Mouse (Mus musculus) urinary bladder, adult 18-20 months (tissue): ENCODE measurements around the gene Glb1l.

Source experiments
- DNase-seq, 2 experiments: peaks; one replicate each; pipeline ENCODE4 v3.0.0; 2022; ENCODE audit warnings: low spot score in 2 of 2, mixed read lengths in 2 of 2

The Glb1l gene

GRCm38 (mm10) chr1:75192452-75192851 lies 18.2 kb downstream of the Glb1l start:
- peak in 1 of 2 experiments; percentile 33 for DNase-seq

GRCm38 (mm10) chr1:75191622-75192402 lies 18.8 kb downstream of the Glb1l start, which contains the start of the genes Ankzf1 and Atg9a:
Ankzf1 (plus strand) TSS chr1:75192151.
Atg9a (minus strand) TSS chr1:75192196.
- peak; percentile 86 to 96 for DNase-seq

- no peak for DNase-seq
Measured at GRCm38 (mm10) chr1:75191258-75191621, 19.4 kb downstream of the Glb1l start.

- DNase-seq = no peak
Measured at GRCm38 (mm10) chr1:75190577-75190976, 20.0 kb downstream of the Glb1l start.

- DNase-seq = no peak
Measured at GRCm38 (mm10) chr1:75187914-75188483, 22.6 kb downstream of the Glb1l start.

GRCm38 (mm10) chr1:75187126-75187525 lies 23.5 kb downstream of the Glb1l start:
- no peak for DNase-seq

- no peak for DNase-seq
Measured at GRCm38 (mm10) chr1:75185495-75185894, 25.1 kb downstream of the Glb1l start.

- no peak for DNase-seq
Measured at GRCm38 (mm10) chr1:75182160-75182559, 28.5 kb downstream of the Glb1l start.

- DNase-seq = no peak
Measured at GRCm38 (mm10) chr1:75181377-75181870, 29.2 kb downstream of the Glb1l start.

GRCm38 (mm10) chr1:75180741-75181140 lies 29.9 kb downstream of the Glb1l start:
- DNase-seq = no peak

- peak; percentile 74 to 75 for DNase-seq
Measured at GRCm38 (mm10) chr1:75180105-75180590, 30.5 kb downstream of the Glb1l start, which contains the start of gene Abcb6. Abcb6 (minus strand) TSS chr1:75180392.

GRCm38 (mm10) chr1:75179334-75180104 lies 31.1 kb downstream of the Glb1l start:
- DNase-seq = peak in 1 of 2 experiments; percentile 39

GRCm38 (mm10) chr1:75168472-75169464 lies 41.8 kb downstream of the Glb1l start, which contains the start of gene Zfand2b:
Zfand2b (plus strand) TSS chr1:75168646.
- DNase-seq = peak; percentile 97 to 100

GRCm38 (mm10) chr1:75168093-75168471 lies 42.5 kb downstream of the Glb1l start:
- DNase-seq = no peak

- DNase-seq = no peak
Measured at GRCm38 (mm10) chr1:75160256-75160617, 50.4 kb downstream of the Glb1l start.

- no peak for DNase-seq
Measured at GRCm38 (mm10) chr1:75159540-75160255, 50.9 kb downstream of the Glb1l start.

GRCm38 (mm10) chr1:75158990-75159389 lies 51.6 kb downstream of the Glb1l start:
- no peak for DNase-seq

GRCm38 (mm10) chr1:75155837-75156236 lies 54.8 kb downstream of the Glb1l start:
- DNase-seq = no peak

GRCm38 (mm10) chr1:75148727-75149126 lies 61.9 kb downstream of the Glb1l start:
- no peak for DNase-seq
